Mouse (Mus musculus): ENCODE results near the gene Trib2. TPM values are rescaled to one million over a fixed set of nuclear protein-coding genes. Genes with fewer than 3 reads are reported as not detected.

The Trib2 gene
- polyA plus RNA-seq, 1 experiment from 2014 or later: 5.2 TPM

- no peak overlapping the region for H3K9ac ChIP-seq
- H3K4me3 ChIP-seq: peak overlapping the region; percentile 63
- peaks cover 54% of the 10 kb centered on the region for H3K27me3 ChIP-seq (replicated peaks)
- H3K4me1 ChIP-seq: peaks cover 13% of the 10 kb centered on the region; the same call in 1 of the 2 replicates
- H3K4me2 ChIP-seq: peak overlapping the region; percentile 85
- no peak for ATAC-seq
- H3K27ac ChIP-seq: no peak overlapping the region
- no peaks in the 10 kb centered on the region for H3K9me3 ChIP-seq (replicated peaks)
- H3K36me3 ChIP-seq: no peaks in the 10 kb centered on the region
- WGBS (ENCODE audit: insufficient replicate concordance): 48% methylated on average over 12 of the region's 12 CpGs
Measured at GRCm38 (mm10) chr12:15813133-15813818, 3.4 kb downstream of the Trib2 start.

- H3K4me3 ChIP-seq: no peak overlapping the region
- no peak for ATAC-seq
- no peak overlapping the region for H3K27ac ChIP-seq
- H3K36me3 ChIP-seq: no peaks in the 10 kb centered on the region
- H3K9ac ChIP-seq: no peak overlapping the region
- no peaks in the 10 kb centered on the region for H3K9me3 ChIP-seq (replicated peaks)
- H3K27me3 ChIP-seq (replicated peaks): peaks cover 44% of the 10 kb centered on the region
- H3K4me1 ChIP-seq: peaks cover 11% of the 10 kb centered on the region; the same call in 1 of the 2 replicates
- no peak overlapping the region for H3K4me2 ChIP-seq
- 60% methylated on average over 6 of the region's 6 CpGs for WGBS (ENCODE audit: insufficient replicate concordance)
Measured at GRCm38 (mm10) chr12:15812139-15812962, 4.4 kb downstream of the Trib2 start.

- Histone ChIP-seq H3K27ac (no peak overlapping the region), H3K27me3 (replicated peaks) (peaks cover 38% of the 10 kb centered on the region), H3K36me3 (no peaks in the 10 kb centered on the region; the same call in 1 of the 2 replicates), H3K4me3 (no peak overlapping the region), H3K9me3 (replicated peaks) (no peaks in the 10 kb centered on the region), H3K9ac (no peak overlapping the region), H3K4me2 (no peak overlapping the region), H3K4me1 (peaks cover 7% of the 10 kb centered on the region; the same call in 1 of the 2 replicates)
- no peak for ATAC-seq
- 54% methylated on average over 4 of the region's 4 CpGs for WGBS (ENCODE audit: insufficient replicate concordance)
Measured at GRCm38 (mm10) chr12:15811682-15812081, 5.0 kb downstream of the Trib2 start.

GRCm38 (mm10) chr12:15810926-15811325, 5.8 kb downstream of the Trib2 start:
- WGBS (ENCODE audit: insufficient replicate concordance): 62% methylated on average over 7 of the region's 7 CpGs
- H3K4me1 ChIP-seq: peaks cover 7% of the 10 kb centered on the region; the same call in 1 of the 2 replicates
- peaks cover 30% of the 10 kb centered on the region for H3K27me3 ChIP-seq (replicated peaks)
- ATAC-seq: no peak
- H3K9ac ChIP-seq: no peak overlapping the region
- no peak overlapping the region for H3K4me2 ChIP-seq
- H3K9me3 ChIP-seq (replicated peaks): no peaks in the 10 kb centered on the region
- no peaks in the 10 kb centered on the region; the same call in 1 of the 2 replicates for H3K36me3 ChIP-seq
- H3K27ac ChIP-seq: no peak overlapping the region
- H3K4me3 ChIP-seq: no peak overlapping the region

- 72% methylated on average over 7 of the region's 7 CpGs for WGBS (ENCODE audit: insufficient replicate concordance)
- no peak for ATAC-seq
- H3K9ac ChIP-seq: no peak overlapping the region
- H3K4me3 ChIP-seq: no peak overlapping the region
- H3K9me3 ChIP-seq (replicated peaks): no peaks in the 10 kb centered on the region
- no peak overlapping the region for H3K27ac ChIP-seq
- H3K27me3 ChIP-seq (replicated peaks): peaks cover 17% of the 10 kb centered on the region
- H3K4me1 ChIP-seq: peaks cover 5% of the 10 kb centered on the region; the same call in 1 of the 2 replicates
- no peak overlapping the region for H3K4me2 ChIP-seq
- H3K36me3 ChIP-seq: no peaks in the 10 kb centered on the region; the same call in 1 of the 2 replicates
Measured at GRCm38 (mm10) chr12:15809657-15810056, 7.1 kb downstream of the Trib2 start.

GRCm38 (mm10) chr12:15809249-15809648, 7.5 kb downstream of the Trib2 start:
- Histone ChIP-seq H3K27ac (no peak overlapping the region), H3K36me3 (no peaks in the 10 kb centered on the region; the same call in 1 of the 2 replicates), H3K4me3 (no peak overlapping the region), H3K27me3 (replicated peaks) (peaks cover 13% of the 10 kb centered on the region), H3K9ac (no peak overlapping the region), H3K4me1 (0 out of 2 replicates have a peak, but pooled peaks cover 1% of the 10 kb centered on the region), H3K4me2 (no peak overlapping the region), H3K9me3 (replicated peaks) (no peaks in the 10 kb centered on the region)
- 76% methylated on average over 4 of the region's 4 CpGs for WGBS (ENCODE audit: insufficient replicate concordance)
- no peak for ATAC-seq

GRCm38 (mm10) chr12:15808186-15808800, 8.4 kb downstream of the Trib2 start:
- Histone ChIP-seq H3K27me3 (replicated peaks) (peaks cover 4% of the 10 kb centered on the region; the same call in 1 of the 2 replicates), H3K9ac (no peak overlapping the region), H3K36me3 (no peaks in the 10 kb centered on the region; the same call in 1 of the 2 replicates), H3K4me3 (no peak overlapping the region), H3K27ac (no peak overlapping the region), H3K4me1 (no peaks in the 10 kb centered on the region), H3K4me2 (no peak overlapping the region), H3K9me3 (replicated peaks) (no peaks in the 10 kb centered on the region)
- WGBS (ENCODE audit: insufficient replicate concordance): 73% methylated on average over 5 of the region's 5 CpGs
- no peak for ATAC-seq

- no peak overlapping the region for H3K27ac ChIP-seq
- no peaks in the 10 kb centered on the region for H3K4me1 ChIP-seq
- H3K9me3 ChIP-seq (replicated peaks): no peaks in the 10 kb centered on the region
- H3K27me3 ChIP-seq (replicated peaks): no peaks in the 10 kb centered on the region
- WGBS (ENCODE audit: insufficient replicate concordance): 45% methylated on average over 1 of the region's 1 CpGs
- ATAC-seq: no peak
- H3K4me3 ChIP-seq: no peak overlapping the region
- no peaks in the 10 kb centered on the region; the same call in 1 of the 2 replicates for H3K36me3 ChIP-seq
- no peak overlapping the region for H3K9ac ChIP-seq
- H3K4me2 ChIP-seq: no peak overlapping the region
Measured at GRCm38 (mm10) chr12:15804931-15805331, 11.8 kb downstream of the Trib2 start.

GRCm38 (mm10) chr12:15803936-15804438, 12.7 kb downstream of the Trib2 start:
- Histone ChIP-seq H3K9me3 (replicated peaks) (no peaks in the 10 kb centered on the region), H3K4me2 (no peak overlapping the region), H3K27ac (no peak overlapping the region), H3K4me3 (no peak overlapping the region), H3K27me3 (replicated peaks) (no peaks in the 10 kb centered on the region), H3K36me3 (no peaks in the 10 kb centered on the region; the same call in 1 of the 2 replicates), H3K4me1 (no peaks in the 10 kb centered on the region), H3K9ac (no peak overlapping the region)
- ATAC-seq: no peak
- WGBS (ENCODE audit: insufficient replicate concordance): 62% methylated on average over 5 of the region's 5 CpGs

GRCm38 (mm10) chr12:15801571-15801930, 15.2 kb downstream of the Trib2 start:
- no peak for ATAC-seq

GRCm38 (mm10) chr12:15800914-15801570, 15.7 kb downstream of the Trib2 start:
- Histone ChIP-seq H3K27me3 (replicated peaks) (no peaks in the 10 kb centered on the region), H3K9ac (no peak overlapping the region), H3K4me2 (no peak overlapping the region), H3K27ac (no peak overlapping the region), H3K4me1 (no peaks in the 10 kb centered on the region), H3K4me3 (no peak overlapping the region), H3K9me3 (replicated peaks) (no peaks in the 10 kb centered on the region), H3K36me3 (no peaks in the 10 kb centered on the region)
- ATAC-seq: no peak
- 56% methylated on average over 9 of the region's 9 CpGs for WGBS (ENCODE audit: insufficient replicate concordance)

More at GRCm38 (mm10) chr12:15801571-15801930, 15.2 kb downstream of the Trib2 start:
- Histone ChIP-seq H3K4me3 (no peak overlapping the region), H3K9ac (no peak overlapping the region), H3K4me1 (no peaks in the 10 kb centered on the region), H3K27ac (no peak overlapping the region), H3K36me3 (no peaks in the 10 kb centered on the region; the same call in 1 of the 2 replicates), H3K4me2 (no peak overlapping the region), H3K27me3 (replicated peaks) (no peaks in the 10 kb centered on the region), H3K9me3 (replicated peaks) (no peaks in the 10 kb centered on the region)
- WGBS (ENCODE audit: insufficient replicate concordance): 69% methylated on average over 4 of the region's 4 CpGs
